Mouse (Mus musculus): ENCODE results near the gene Prkci. TPM values are rescaled to one million over a fixed set of nuclear protein-coding genes. Genes with fewer than 3 reads are reported as not detected.

Gene Prkci
- polyA plus RNA-seq, 2 experiments: 45.3 to 45.5 TPM

DNA sequence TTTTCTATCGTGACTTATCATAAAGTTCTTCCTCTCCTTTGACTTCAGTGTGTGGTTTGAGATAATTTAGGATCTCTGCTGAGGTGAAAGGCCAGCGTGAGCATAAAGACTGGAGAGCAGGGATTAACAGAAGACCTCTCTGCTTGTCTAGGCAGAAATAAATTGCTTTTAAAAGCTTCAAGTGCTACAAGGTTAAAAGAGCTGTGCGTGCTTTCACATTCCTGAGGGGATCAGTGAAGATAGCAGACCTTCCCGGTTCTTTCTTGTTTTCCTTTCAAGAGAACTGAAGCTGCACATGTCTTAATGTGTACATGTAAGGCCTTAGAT is 1.1 kb downstream of the Prkci start:
- no peak for TF ChIP-seq POLR2A (IDR thresholded peaks at IDR 0.05; ENCODE audit: borderline replicate concordance, extremely low read depth, insufficient read depth, insufficient read length)
- WGBS: 5% methylated on average over 4 of the region's 4 CpGs
- Histone ChIP-seq H3K27ac (replicated peaks; ENCODE audit: low read depth, low read length) (no peak overlapping the region), H3K9me3 (ENCODE audit: control insufficient read depth, low read length) (no peaks in the 10 kb centered on the region), H3K4me2 (replicated peaks; ENCODE audit: low read depth, low read length, severe bottlenecking) (peak overlapping the region; percentile 72), H3K4me3 (replicated peaks; ENCODE audit: low read length) (peak overlapping the region; percentile 91), H3K36me3 (ENCODE audit: control insufficient read depth, insufficient read depth, low read length) (no peaks in the 10 kb centered on the region), H3K9ac (ENCODE audit: low read depth, low read length, severe bottlenecking) (peak overlapping the region; percentile 85), H3K27me3 (ENCODE audit: control insufficient read depth, insufficient read depth, low read length) (no peaks in the 10 kb centered on the region), H3K4me1 (ENCODE audit: control insufficient read depth, insufficient read depth, low read length) (peaks cover 28% of the 10 kb centered on the region)
- no peak for ATAC-seq (ENCODE audit: low FRiP score, low read depth)
- DNase-seq (ENCODE audit: low spot score): no peak

GRCm38 (mm10) chr3:30999401-31000017 is 4.0 kb downstream of the Prkci start:
- no peaks in the 10 kb centered on the region for H3K36me3 ChIP-seq (ENCODE audit: control insufficient read depth, insufficient read depth, low read length)
- peaks cover 28% of the 10 kb centered on the region for H3K4me1 ChIP-seq (ENCODE audit: control insufficient read depth, insufficient read depth, low read length)
- 22% methylated on average over 10 of the region's 10 CpGs for WGBS
- peak overlapping the region; percentile 71 for H3K27ac ChIP-seq (replicated peaks; ENCODE audit: low read depth, low read length)
- peak overlapping the region; percentile 18; the same call in 1 of the 2 replicates for H3K9ac ChIP-seq (ENCODE audit: low read depth, low read length, severe bottlenecking)
- H3K4me2 ChIP-seq (replicated peaks; ENCODE audit: low read depth, low read length, severe bottlenecking): peak overlapping the region; percentile 2; the same call in 1 of the 2 replicates
- TF ChIP-seq POLR2A (IDR thresholded peaks at IDR 0.05; ENCODE audit: borderline replicate concordance, extremely low read depth, insufficient read depth, insufficient read length): no peak
- H3K4me3 ChIP-seq (replicated peaks; ENCODE audit: low read length): no peak overlapping the region
- no peak for ATAC-seq (ENCODE audit: low FRiP score, low read depth)
- DNase-seq (ENCODE audit: low spot score): peak; percentile 36
- no peaks in the 10 kb centered on the region for H3K9me3 ChIP-seq (ENCODE audit: control insufficient read depth, low read length)
- H3K27me3 ChIP-seq (ENCODE audit: control insufficient read depth, insufficient read depth, low read length): no peaks in the 10 kb centered on the region

DNA sequence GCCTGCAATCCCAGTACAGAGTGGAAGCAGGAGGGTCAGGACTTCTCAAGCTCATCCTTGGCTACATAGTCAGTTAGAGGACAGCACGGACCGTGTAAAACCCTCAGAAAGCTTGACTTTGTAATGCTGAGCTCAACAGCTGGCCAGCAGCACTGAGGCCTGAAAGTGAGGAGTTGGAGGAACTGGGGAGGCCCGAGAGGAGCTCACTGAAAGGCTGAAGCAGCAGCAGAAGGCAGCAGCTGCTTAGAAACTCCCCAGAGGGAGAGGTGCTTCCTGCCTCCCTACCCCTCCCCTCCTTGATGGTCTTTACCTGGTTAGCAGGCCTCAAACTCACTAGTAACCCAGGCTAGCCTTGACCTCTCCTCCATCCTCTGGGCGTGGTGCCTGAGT is 4.5 kb downstream of the Prkci start:
- DNase-seq (ENCODE audit: low spot score) (peak; percentile 38), ATAC-seq (ENCODE audit: low FRiP score, low read depth) (no peak)
- 23% methylated on average over 4 of the region's 4 CpGs for WGBS
- Histone ChIP-seq H3K36me3 (ENCODE audit: control insufficient read depth, insufficient read depth, low read length) (no peaks in the 10 kb centered on the region), H3K9ac (ENCODE audit: low read depth, low read length, severe bottlenecking) (peak overlapping the region; percentile 18; the same call in 1 of the 2 replicates), H3K9me3 (ENCODE audit: control insufficient read depth, low read length) (no peaks in the 10 kb centered on the region), H3K4me2 (replicated peaks; ENCODE audit: low read depth, low read length, severe bottlenecking) (no peak overlapping the region; the same call in 1 of the 2 replicates), H3K27ac (replicated peaks; ENCODE audit: low read depth, low read length) (peak overlapping the region; percentile 71), H3K27me3 (ENCODE audit: control insufficient read depth, insufficient read depth, low read length) (no peaks in the 10 kb centered on the region), H3K4me1 (ENCODE audit: control insufficient read depth, insufficient read depth, low read length) (peaks cover 28% of the 10 kb centered on the region), H3K4me3 (replicated peaks; ENCODE audit: low read length) (no peak overlapping the region)
- TF ChIP-seq POLR2A (IDR thresholded peaks at IDR 0.05; ENCODE audit: borderline replicate concordance, extremely low read depth, insufficient read depth, insufficient read length): no peak

DNA sequence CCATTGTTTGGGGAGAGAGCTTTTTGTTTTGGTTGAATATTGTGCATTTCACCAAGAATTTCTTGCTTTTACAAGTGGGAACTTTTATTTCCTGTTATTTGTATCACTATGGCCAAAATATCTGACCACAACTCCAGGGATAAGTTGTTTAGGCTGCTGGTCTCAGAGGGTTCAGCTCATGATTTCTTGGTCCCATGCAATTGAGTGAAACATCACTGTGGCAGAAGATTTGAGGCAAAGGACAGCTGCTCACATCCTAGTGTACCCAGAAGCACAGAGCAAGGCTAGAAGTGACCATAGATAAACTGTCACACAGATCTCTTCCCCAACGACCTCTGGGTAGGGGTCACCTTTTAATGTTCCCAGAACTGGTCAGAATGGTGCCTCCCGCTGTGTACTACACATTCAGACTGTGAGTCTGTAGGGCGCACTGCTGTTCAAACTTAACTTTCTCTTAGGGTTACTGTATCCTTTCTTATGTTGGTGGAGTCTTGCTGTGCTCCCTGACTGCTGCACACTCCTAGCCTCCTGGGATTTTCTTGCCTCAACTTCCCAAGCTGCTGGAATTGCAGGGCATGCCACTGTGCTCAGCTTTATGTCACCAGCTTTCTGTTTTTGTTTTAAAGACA is 5.6 kb downstream of the Prkci start:
- TF ChIP-seq POLR2A (IDR thresholded peaks at IDR 0.05; ENCODE audit: borderline replicate concordance, extremely low read depth, insufficient read depth, insufficient read length): no peak
- DNase-seq (ENCODE audit: low spot score) (no peak), ATAC-seq (ENCODE audit: low FRiP score, low read depth) (no peak)
- Histone ChIP-seq H3K27ac (replicated peaks; ENCODE audit: low read depth, low read length) (no peak overlapping the region), H3K9ac (ENCODE audit: low read depth, low read length, severe bottlenecking) (no peak overlapping the region), H3K4me1 (ENCODE audit: control insufficient read depth, insufficient read depth, low read length) (peaks cover 28% of the 10 kb centered on the region), H3K36me3 (ENCODE audit: control insufficient read depth, insufficient read depth, low read length) (no peaks in the 10 kb centered on the region), H3K27me3 (ENCODE audit: control insufficient read depth, insufficient read depth, low read length) (no peaks in the 10 kb centered on the region), H3K4me2 (replicated peaks; ENCODE audit: low read depth, low read length, severe bottlenecking) (no peak overlapping the region), H3K4me3 (replicated peaks; ENCODE audit: low read length) (no peak overlapping the region), H3K9me3 (ENCODE audit: control insufficient read depth, low read length) (no peaks in the 10 kb centered on the region)
- WGBS: 47% methylated on average over 3 of the region's 3 CpGs

DNA sequence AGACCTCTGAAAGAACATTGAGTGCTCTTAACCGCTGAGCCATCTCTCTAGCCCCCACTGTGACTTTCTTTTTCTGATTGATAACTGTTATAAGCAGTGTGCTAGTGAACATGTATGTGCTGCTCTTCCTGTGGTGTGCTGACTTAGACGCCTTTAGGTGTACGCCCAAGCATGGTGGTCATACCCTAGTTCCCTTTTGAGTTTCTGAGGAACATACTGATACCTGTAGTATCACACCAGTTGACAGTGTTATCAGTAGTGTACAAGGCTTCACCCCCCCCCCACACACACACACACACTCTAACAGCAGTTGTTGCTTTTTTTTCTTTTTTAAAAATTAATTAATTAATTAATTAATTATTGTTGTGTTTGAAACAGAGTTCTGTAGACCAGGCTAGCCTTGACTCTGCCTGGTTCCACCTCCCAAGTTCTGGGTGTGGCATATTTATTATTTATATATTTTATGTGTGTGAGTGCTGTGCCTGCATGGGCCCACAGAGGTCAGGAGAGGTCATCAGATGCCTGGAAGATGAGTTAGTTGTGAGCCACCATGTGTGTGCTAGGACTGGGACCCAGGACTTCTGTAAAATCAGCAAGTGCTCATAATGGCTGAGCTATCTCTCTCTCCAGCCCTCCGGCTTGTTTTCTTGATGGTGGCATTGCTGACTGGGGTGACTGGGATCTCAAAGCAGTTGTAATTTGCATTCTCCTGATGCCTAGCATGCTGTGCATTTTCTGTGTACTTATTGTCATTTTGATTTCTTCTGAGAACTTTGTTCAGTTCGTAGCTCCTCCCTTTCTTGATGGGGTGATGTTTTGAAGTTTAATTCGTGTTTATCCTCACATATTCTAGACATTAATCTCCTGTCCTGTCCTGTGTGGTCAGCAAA is 9.0 kb downstream of the Prkci start:
- Histone ChIP-seq H3K9me3 (ENCODE audit: control insufficient read depth, low read length) (no peaks in the 10 kb centered on the region), H3K4me1 (ENCODE audit: control insufficient read depth, insufficient read depth, low read length) (peaks cover 7% of the 10 kb centered on the region; the same call in 1 of the 2 replicates), H3K4me2 (replicated peaks; ENCODE audit: low read depth, low read length, severe bottlenecking) (no peak overlapping the region), H3K27me3 (ENCODE audit: control insufficient read depth, insufficient read depth, low read length) (no peaks in the 10 kb centered on the region), H3K9ac (ENCODE audit: low read depth, low read length, severe bottlenecking) (no peak overlapping the region), H3K36me3 (ENCODE audit: control insufficient read depth, insufficient read depth, low read length) (no peaks in the 10 kb centered on the region), H3K27ac (replicated peaks; ENCODE audit: low read depth, low read length) (no peak overlapping the region), H3K4me3 (replicated peaks; ENCODE audit: low read length) (no peak overlapping the region)
- WGBS: 80% methylated on average over 6 of the region's 6 CpGs
- ATAC-seq (ENCODE audit: low FRiP score, low read depth) (no peak), DNase-seq (ENCODE audit: low spot score) (no peak)
- TF ChIP-seq POLR2A (IDR thresholded peaks at IDR 0.05; ENCODE audit: borderline replicate concordance, extremely low read depth, insufficient read depth, insufficient read length): no peak
